Mouse (Mus musculus): ENCODE measurements around the gene Gm21650. TPM values are rescaled to one million over a fixed set of nuclear protein-coding genes. Genes with fewer than 3 reads are reported as not detected.
"Not testable (repeated sequence)": the region's sequence is repeated elsewhere in the genome, so short reads cannot be mapped to it uniquely, and the experiment has no call there.

The Gm21650 gene
- total RNA-seq (2021) (not detected), polyA plus RNA-seq (2012; rRNA removed) (not detected in 2 replicates)
- long read RNA-seq = 0 reads

GRCm38 (mm10) chrY:77692508-77692907 is at the start of gene Gm21650:
Gene Gm21650, plus strand, starts transcription at chrY:77692808.
- H3K27me3 ChIP-seq (ENCODE audit: control insufficient read depth, insufficient read depth, low read length); H3K27ac ChIP-seq; H3K36me3 ChIP-seq (ENCODE audit: control insufficient read depth, insufficient read depth, low read length); H3K4me1 ChIP-seq (ENCODE audit: control insufficient read depth, insufficient read depth, low read length); H3K4me3 ChIP-seq; DNase-seq; intact Hi-C loops (cut with DNase I); H3K79me2 ChIP-seq (replicated peaks; ENCODE audit: control insufficient read depth, insufficient read depth, low read length); H3K9ac ChIP-seq (ENCODE audit: low read depth, low read length): not testable (repeated sequence)
- no CpG with 5 or more reads among the region's 6 CpGs for WGBS

Measured in heart, adult 2 months (tissue).